Mouse (Mus musculus): ENCODE data around the gene Cdc42ep3.

Gene Cdc42ep3

DNA sequence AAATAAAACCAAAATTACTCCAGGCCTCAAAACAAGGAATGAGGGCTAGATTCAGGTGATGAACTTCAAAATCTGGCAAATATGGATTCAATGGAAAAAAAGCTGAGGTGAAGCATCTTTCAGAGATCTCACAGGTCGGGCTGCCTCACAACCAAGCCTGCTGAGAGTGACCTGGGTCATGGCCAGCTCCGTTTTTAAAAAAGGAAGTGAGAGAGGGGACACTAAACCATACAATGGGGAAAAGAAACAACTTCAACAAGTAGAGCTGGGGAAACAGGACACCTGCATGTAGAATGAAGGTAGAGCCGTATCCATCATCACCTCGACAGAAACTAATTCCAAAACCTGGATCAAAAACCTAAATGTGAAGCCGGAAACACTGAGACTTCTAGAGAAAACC, 63.2 kb downstream of the Cdc42ep3 start:
- DNase-seq (ENCODE audit: low spot score in 2 of 2): no peak

DNA sequence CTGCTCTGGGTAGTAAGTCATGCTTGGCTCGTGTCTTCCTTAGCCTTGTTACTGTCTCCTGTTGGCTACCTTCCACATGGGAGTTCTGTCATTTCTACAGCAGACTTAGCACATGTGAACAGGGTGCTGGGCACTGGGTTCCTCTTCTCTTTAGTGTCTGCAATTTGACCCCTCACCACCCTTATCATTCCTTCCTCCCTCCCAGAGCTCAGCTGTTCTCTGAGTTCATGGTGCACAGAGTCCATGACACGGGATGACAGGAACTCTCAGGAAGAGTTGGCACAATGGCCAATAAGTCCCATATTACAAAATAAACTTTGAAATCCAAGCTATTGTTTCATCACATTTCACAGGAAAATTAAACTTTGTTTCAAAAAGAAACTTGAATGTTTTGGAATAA, 64.2 kb downstream of the Cdc42ep3 start:
- DNase-seq (ENCODE audit: low spot score in 2 of 2): no peak

DNA sequence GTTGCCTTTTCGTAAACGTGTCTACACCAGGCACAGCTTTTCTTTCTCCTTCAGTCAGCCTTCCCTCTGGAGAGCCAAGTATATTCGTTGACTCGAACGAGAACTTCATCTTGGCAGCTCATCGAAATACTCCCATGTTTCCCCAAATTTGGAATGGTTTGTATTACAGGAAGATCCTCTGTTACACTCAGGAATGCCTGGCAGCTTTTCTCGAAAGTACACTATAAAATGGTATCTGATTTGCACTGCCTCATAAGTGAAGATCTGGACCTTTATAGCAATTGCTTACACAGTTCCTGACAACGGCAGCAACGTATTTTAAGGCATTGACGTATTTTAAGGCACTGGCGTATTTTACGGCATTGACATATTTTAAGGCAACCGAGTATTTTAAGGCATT, 67.6 kb downstream of the Cdc42ep3 start:
- DNase-seq (ENCODE audit: low spot score in 2 of 2): no peak

DNA sequence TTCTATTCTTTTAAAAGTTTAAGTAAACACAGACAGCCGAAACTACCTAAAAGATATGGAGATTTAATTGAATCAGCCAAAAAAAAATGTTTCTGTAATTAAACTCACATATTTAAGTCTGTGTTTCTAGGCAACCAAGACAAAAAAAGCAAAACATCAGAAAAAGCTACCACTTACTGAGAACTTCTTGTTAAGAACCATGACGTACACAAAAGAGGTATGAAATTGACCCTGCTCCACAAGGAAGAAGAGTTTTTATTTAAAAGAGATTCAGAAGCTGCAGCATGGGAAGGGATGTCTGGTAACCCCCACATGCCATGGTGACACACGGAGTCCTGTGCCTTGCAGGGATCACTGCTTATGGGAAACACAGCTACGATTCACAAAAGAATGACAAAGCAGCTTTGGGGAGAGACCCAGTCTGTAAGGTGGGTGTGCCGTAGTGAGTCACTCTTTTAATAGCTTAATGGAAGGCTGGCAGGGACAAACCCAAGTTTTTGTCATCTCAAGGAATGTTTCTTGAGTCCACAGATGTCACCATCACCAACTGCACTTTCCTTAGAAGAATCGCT, 69.8 kb downstream of the Cdc42ep3 start:
- no peak for DNase-seq (ENCODE audit: low spot score in 2 of 2)
